Mouse (Mus musculus) kidney, postnatal 4 days (tissue): ENCODE data around the gene Samd14.

Experiments used
- DNase-seq, 2 experiments: peaks; one replicate each; pipeline ENCODE4 v3.0.0; 2021; ENCODE audit warnings: mixed read lengths in 2 of 2

The Samd14 gene

GRCm38 (mm10) chr11:95074694-95075093 is 65.0 kb downstream of the Samd14 start:
- no peak for DNase-seq

- DNase-seq: peak; percentile 57 to 72
These were observed 65.7 kb downstream of the Samd14 start for GRCm38 (mm10) chr11:95075197-95076040.
